Mouse (Mus musculus) limb, embryonic 14.5 days (tissue): ENCODE measurements at regions not wholly inside any gene's neighbourhood (a gene's known extent, or its start where the extent isn't known, plus 50 kb on each side); places are given as distances from the start of the nearest gene placed in this dataset.

Experiments
- ATAC-seq: fragments of 200-750 bp; cut with Nextera tagmentation; 2 replicates; pipeline ENCODE4 v1.8.0; 2017; ENCODE audit warnings: low read depth, moderate number of reproducible peaks, moderate TSS enrichment; ENCODE audit not compliant: low FRiP score
- DNase-seq: peaks from one replicate; pipeline ENCODE4 v3.0.0-alpha.2; 2015; ENCODE audit warnings: low spot score
- H3K27ac ChIP-seq: fragments of 300-500 bp; sonication (generic); replicated peaks from 2 replicates; pipeline ENCODE4 v1.5.1; 2014; ENCODE audit warnings: low read depth, mild to moderate bottlenecking, low read length, moderate library complexity, mixed read lengths
- H3K27me3 ChIP-seq: fragments of 300-500 bp; sonication (generic); 2 replicates; pipeline ENCODE4 v1.6.1; 2014; ENCODE audit warnings: low read length, mixed read lengths; ENCODE audit not compliant: control insufficient read depth, insufficient read depth
- H3K36me3 ChIP-seq: fragments of 300-500 bp; sonication (generic); 2 replicates; pipeline ENCODE4 v1.6.1; 2014; ENCODE audit warnings: mild to moderate bottlenecking, low read length, moderate library complexity, mixed read lengths; ENCODE audit not compliant: control insufficient read depth, insufficient read depth
- H3K4me1 ChIP-seq: fragments of 300-500 bp; sonication (generic); 2 replicates; pipeline ENCODE4 v1.6.1; 2014; ENCODE audit warnings: antibody characterized with exemption, low read length, mixed read lengths; ENCODE audit not compliant: control insufficient read depth, insufficient read depth
- H3K4me2 ChIP-seq: fragments of 300-500 bp; sonication (generic); replicated peaks from 2 replicates; pipeline ENCODE4 v1.6.1; 2014; ENCODE audit warnings: low read depth, mild to moderate bottlenecking, low read length, moderate library complexity; ENCODE audit not compliant: severe bottlenecking
- H3K4me3 ChIP-seq: fragments of 300-500 bp; sonication (generic); replicated peaks from 2 replicates; pipeline ENCODE4 v1.5.1; 2014; ENCODE audit warnings: low read length
- H3K9ac ChIP-seq: fragments of 300-500 bp; sonication (generic); 2 replicates; pipeline ENCODE4 v1.6.1; 2014; ENCODE audit warnings: mild to moderate bottlenecking, low read depth, low read length, moderate library complexity; ENCODE audit not compliant: severe bottlenecking
- H3K9me3 ChIP-seq: fragments of 300-500 bp; sonication (generic); 2 replicates; pipeline ENCODE4 v1.6.1; 2016; ENCODE audit warnings: low read length; ENCODE audit not compliant: control insufficient read depth
- POLR2A ChIP-seq: fragments of 200-500 bp; IDR thresholded peaks from 2 replicates; pipeline ENCODE4 v1.8.0; 2012; ENCODE audit warnings: inconsistent platforms, mild to moderate bottlenecking, moderate library complexity, borderline replicate concordance; ENCODE audit not compliant: insufficient read depth, insufficient read length; ENCODE audit errors: extremely low read depth
- WGBS: fragments of 180-500 bp; shearing (Covaris S2); extraction: QIAGEN DNeasy Blood & Tissue Kit; methylation state at CpG from one replicate; pipeline ENCODE4 v1.1.7; 2014; 5-methylcytosine and 5-hydroxymethylcytosine counted together

GRCm38 (mm10) chr10:111684409-111685346 is 178.6 kb downstream of the Phlda1 start:
- Histone ChIP-seq H3K9me3 (no peaks in the 10 kb centered on the region), H3K36me3 (no peaks in the 10 kb centered on the region), H3K27ac (no peak overlapping the region), H3K4me2 (no peak overlapping the region), H3K4me3 (no peak overlapping the region), H3K27me3 (no peaks in the 10 kb centered on the region), H3K9ac (no peak overlapping the region), H3K4me1 (peaks cover 2% of the 10 kb centered on the region; the same call in 1 of the 2 replicates)
- DNase-seq = no peak
- TF ChIP-seq POLR2A = no peak
- no peak for ATAC-seq
- WGBS = 76% methylated on average over 10 of the region's 10 CpGs

DNA sequence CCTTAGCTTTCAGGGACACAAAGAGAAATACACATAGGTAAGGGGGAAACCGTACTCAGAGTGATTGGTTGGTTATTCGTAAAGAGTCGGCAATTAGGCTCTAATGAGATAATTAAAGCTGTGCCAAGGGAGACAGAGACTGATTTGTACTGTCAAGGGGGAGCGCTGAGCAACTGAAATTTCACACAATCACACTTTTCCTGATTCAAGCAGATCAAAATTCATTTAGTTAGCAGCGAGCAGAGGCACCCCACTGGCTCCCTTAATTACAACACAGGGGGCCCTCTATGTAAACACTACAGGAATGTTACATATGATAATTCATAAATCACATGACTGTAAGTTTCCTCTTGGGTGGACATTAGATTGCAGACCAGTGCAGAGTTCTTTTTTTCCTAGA is 180.5 kb downstream of the Phlda1 start:
- WGBS = 41% methylated on average over 5 of the region's 5 CpGs
- Histone ChIP-seq H3K9ac (no peak overlapping the region), H3K9me3 (no peaks in the 10 kb centered on the region), H3K4me3 (no peak overlapping the region), H3K4me2 (no peak overlapping the region), H3K36me3 (no peaks in the 10 kb centered on the region), H3K27ac (no peak overlapping the region), H3K27me3 (no peaks in the 10 kb centered on the region), H3K4me1 (peaks cover 2% of the 10 kb centered on the region; the same call in 1 of the 2 replicates)
- ATAC-seq = no peak
- DNase-seq = no peak
- no peak for TF ChIP-seq POLR2A

DNA sequence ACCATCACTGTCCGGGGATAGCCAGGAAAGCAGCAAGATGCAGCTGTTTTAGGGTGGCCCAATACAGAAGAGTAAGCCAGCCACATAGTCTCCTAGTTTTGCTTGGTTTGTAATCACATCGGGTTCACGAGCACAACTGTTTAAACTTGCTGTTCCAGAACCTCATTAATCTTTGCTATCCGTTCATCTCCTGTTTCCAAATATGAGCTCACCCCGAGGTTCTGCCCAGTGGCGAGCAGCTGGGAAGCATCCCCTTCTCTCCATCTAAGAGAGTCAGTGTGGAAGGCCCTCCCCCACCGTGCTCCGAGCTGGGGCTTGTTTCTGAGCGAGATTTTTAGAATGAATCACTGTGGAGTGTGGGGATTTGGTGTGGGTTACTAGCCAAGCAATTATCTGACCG is 183.5 kb downstream of the Phlda1 start:
- H3K27ac ChIP-seq = no peak overlapping the region
- H3K4me2 ChIP-seq = no peak overlapping the region
- H3K4me1 ChIP-seq = peaks cover 9% of the 10 kb centered on the region
- ATAC-seq (peak; percentile 74), DNase-seq (peak; percentile 74)
- no peak for TF ChIP-seq POLR2A
- H3K9ac ChIP-seq = no peak overlapping the region
- no peak overlapping the region for H3K4me3 ChIP-seq
- H3K36me3 ChIP-seq = no peaks in the 10 kb centered on the region
- H3K27me3 ChIP-seq = no peaks in the 10 kb centered on the region
- 36% methylated on average over 10 of the region's 10 CpGs for WGBS
- H3K9me3 ChIP-seq = no peaks in the 10 kb centered on the region

- Histone ChIP-seq H3K4me1 (peaks cover 13% of the 10 kb centered on the region), H3K27me3 (no peaks in the 10 kb centered on the region), H3K27ac (0 out of 2 replicates have a peak overlapping the region, but pooled peaks have one; percentile 16), H3K4me3 (no peak overlapping the region), H3K9ac (no peak overlapping the region), H3K9me3 (no peaks in the 10 kb centered on the region), H3K4me2 (no peak overlapping the region), H3K36me3 (no peaks in the 10 kb centered on the region)
- ATAC-seq = peak; percentile 20
- no peak for TF ChIP-seq POLR2A
- no peak for DNase-seq
Measured at GRCm38 (mm10) chr10:111693762-111694161, 187.7 kb downstream of the Phlda1 start.

DNA sequence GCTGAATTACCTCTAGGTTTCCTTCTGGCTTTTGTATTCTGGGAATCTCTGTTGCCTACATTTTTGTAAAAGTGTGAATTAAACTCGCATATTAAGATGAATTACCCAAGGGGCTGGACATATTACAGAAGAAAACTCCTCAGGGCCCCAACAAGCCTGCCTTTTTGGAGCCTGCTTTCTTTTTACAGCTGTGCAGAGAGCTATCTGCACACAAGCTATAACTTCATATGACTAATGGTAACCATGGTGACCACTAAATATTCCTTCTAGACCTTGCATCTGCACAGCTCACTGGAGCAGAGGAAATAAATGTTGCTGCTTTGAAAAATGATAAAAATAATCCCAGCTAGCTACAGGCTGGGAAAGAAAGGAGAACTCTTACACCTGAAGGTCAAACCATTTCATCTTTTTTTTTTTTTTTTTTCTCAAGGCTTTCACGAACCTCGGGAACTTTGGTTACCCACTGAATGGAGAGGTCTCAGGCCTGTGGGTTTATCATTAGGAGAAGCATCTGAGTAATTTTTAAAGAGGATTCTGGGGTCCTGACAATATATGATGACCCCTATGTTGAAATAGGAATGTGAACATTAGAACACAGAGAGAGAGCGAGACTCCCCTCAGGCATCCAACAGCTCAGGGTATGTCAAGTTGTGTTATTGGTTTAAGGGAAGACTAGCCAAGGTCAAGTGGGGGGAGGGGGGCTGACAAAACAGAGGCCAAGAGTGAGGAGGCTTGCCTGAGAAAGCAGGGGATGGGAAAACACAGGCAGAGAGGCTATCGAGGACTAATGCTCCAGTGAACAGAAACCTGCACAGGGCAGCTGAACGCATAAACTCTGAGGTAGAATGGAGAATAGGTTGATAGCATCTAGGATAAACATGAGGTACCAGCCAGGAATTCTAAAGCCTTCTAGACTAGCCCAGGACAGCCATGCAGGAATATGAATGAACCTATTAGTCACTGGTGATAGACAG is 188.4 kb downstream of the Phlda1 start:
- H3K4me2 ChIP-seq = no peak overlapping the region
- DNase-seq (peak; percentile 94), ATAC-seq (peak; percentile 93)
- H3K4me1 ChIP-seq = peaks cover 14% of the 10 kb centered on the region
- peak overlapping the region; percentile 67; the same call in 1 of the 2 replicates for H3K27ac ChIP-seq
- H3K4me3 ChIP-seq = no peak overlapping the region
- 66% methylated on average over 6 of the region's 6 CpGs for WGBS
- no peak for TF ChIP-seq POLR2A
- H3K27me3 ChIP-seq = no peaks in the 10 kb centered on the region
- H3K36me3 ChIP-seq = no peaks in the 10 kb centered on the region
- H3K9me3 ChIP-seq = no peaks in the 10 kb centered on the region
- H3K9ac ChIP-seq = no peak overlapping the region
